Mouse (Mus musculus): ENCODE data around the gene Tomm20. TPM values are rescaled to one million over a fixed set of nuclear protein-coding genes. Genes with fewer than 3 reads are reported as not detected.

The Tomm20 gene
- polyA plus RNA-seq, 1 experiment: 2,572 TPM

- TF ChIP-seq GATA1 (IDR thresholded peaks at IDR 0.05; ENCODE audit: low read length): no peak
These were observed 61.3 kb downstream of the Tomm20 start for GRCm38 (mm10) chr8:126884202-126884926.

DNA sequence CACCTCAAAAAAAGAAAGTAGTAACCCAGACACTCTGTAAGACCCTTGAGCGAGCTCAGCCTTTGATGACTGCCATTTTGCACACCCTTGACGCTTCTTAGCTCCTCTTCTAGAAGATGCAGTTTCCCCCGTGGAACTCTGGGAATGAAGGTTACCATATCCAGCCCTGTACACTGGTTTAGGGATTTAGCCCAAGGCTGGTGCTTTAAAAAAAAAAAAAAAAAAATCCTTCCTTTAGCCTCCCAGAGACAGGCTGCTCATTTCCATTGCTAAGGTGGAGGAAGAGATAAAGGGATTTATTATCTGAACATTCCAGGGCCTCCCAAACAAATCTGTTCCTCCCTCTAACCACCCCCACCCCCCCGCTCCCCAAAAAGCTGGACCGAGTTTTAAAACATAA lies 61.9 kb downstream of the Tomm20 start:
- no peak for TF ChIP-seq GATA1 (IDR thresholded peaks at IDR 0.05; ENCODE audit: low read length)

- no peak for TF ChIP-seq GATA1 (IDR thresholded peaks at IDR 0.05; ENCODE audit: low read length)
These were observed 64.0 kb downstream of the Tomm20 start for GRCm38 (mm10) chr8:126881641-126882140.

Other genes starting within 250 kb of the Tomm20 start
- gene Rbm34, start 25.2 kb upstream of the Tomm20 start, polyA plus RNA-seq (2012): 18.6 and 23.9 TPM in 2 replicates
- 0.09 and 0.15 TPM in 2 replicates for gene Pard3, start 118.0 kb upstream of the Tomm20 start, polyA plus RNA-seq (2012)

Measured in G1E-ER4 (cell line).